Mouse (Mus musculus): ENCODE measurements at regions not wholly inside any gene's neighbourhood (a gene's known extent, or its start where the extent isn't known, plus 50 kb on each side); places are given as distances from the start of the nearest gene placed in this dataset.

GRCm38 (mm10) chr13:59891737-59892136 lies 68.8 kb upstream of the Tut7 start:
- TF ChIP-seq POLR2A (IDR thresholded peaks at IDR 0.05; ENCODE audit: low read depth, low read length) (no peak), CTCF (conservative IDR thresholded peaks at IDR 0.05; ENCODE audit: insufficient read depth, insufficient read length, low read depth, low read length) (no peak)
